Mouse (Mus musculus) stomach, postnatal 0 days (tissue): Measurements from ENCODE around the gene Nrp1. TPM values are rescaled to one million over a fixed set of nuclear protein-coding genes. Genes with fewer than 3 reads are reported as not detected.

Source experiments
- ATAC-seq: fragments of 200-750 bp; cut with Nextera tagmentation; 2 replicates; pipeline ENCODE4 v1.8.0; 2017; ENCODE audit not compliant: low FRiP score, low TSS enrichment
- DNase-seq: peaks from one replicate; pipeline ENCODE4 v3.0.0-alpha.2; 2016; ENCODE audit warnings: low spot score
- H3K27ac ChIP-seq: fragments of 300-500 bp; sonication (generic); replicated peaks from 2 replicates; pipeline ENCODE4 v1.5.1; 2014; ENCODE audit warnings: mild to moderate bottlenecking, control low read depth
- H3K27me3 ChIP-seq: fragments of 300-500 bp; sonication (generic); 2 replicates; pipeline ENCODE4 v1.6.1; 2014; ENCODE audit warnings: low read length; ENCODE audit not compliant: control insufficient read depth, insufficient read depth
- H3K36me3 ChIP-seq: fragments of 300-500 bp; sonication (generic); 2 replicates; pipeline ENCODE4 v1.6.1; 2014; ENCODE audit warnings: low read length, mixed read lengths; ENCODE audit not compliant: control insufficient read depth, insufficient read depth
- H3K4me1 ChIP-seq: fragments of 300-500 bp; sonication (generic); replicated peaks from 2 replicates; pipeline ENCODE4 v1.6.1; 2014; ENCODE audit warnings: antibody characterized with exemption; ENCODE audit not compliant: control insufficient read depth, insufficient read depth
- H3K4me2 ChIP-seq: fragments of 300-500 bp; sonication (generic); replicated peaks from 2 replicates; pipeline ENCODE4 v1.6.1; 2014; ENCODE audit warnings: low read depth, mild to moderate bottlenecking, control low read depth, moderate library complexity
- H3K4me3 ChIP-seq: fragments of 300-500 bp; sonication (generic); 2 replicates; pipeline ENCODE4 v1.5.1; 2014; ENCODE audit warnings: low read depth, low read length, control low read depth
- H3K9ac ChIP-seq: fragments of 300-500 bp; sonication (generic); 2 replicates; pipeline ENCODE4 v1.6.1; 2014; ENCODE audit warnings: mild to moderate bottlenecking, low read length, control low read depth, mixed read lengths
- H3K9me3 ChIP-seq: fragments of 300-500 bp; sonication (generic); 2 replicates; pipeline ENCODE4 v1.6.1; 2016; ENCODE audit warnings: low read length; ENCODE audit not compliant: control insufficient read depth
- CTCF ChIP-seq: IDR thresholded peaks from 2 replicates; pipeline ENCODE4 v1.5.1; 2016; ENCODE audit warnings: antibody characterized with exemption, low read depth, mild to moderate bottlenecking, moderate library complexity
- EP300 ChIP-seq: optimal IDR thresholded peaks from 2 replicates; pipeline ENCODE3; 2016; ENCODE audit warnings: antibody characterized with exemption
- WGBS: fragments of 180-500 bp; shearing (Covaris S2); extraction: QIAGEN DNeasy Blood & Tissue Kit; methylation state at CpG from one replicate; pipeline ENCODE4 v1.1.7; 2014; 5-methylcytosine and 5-hydroxymethylcytosine counted together
- polyA plus RNA-seq: library from polyadenylated mRNA; unstranded; fragments of >200 nt; fragmentation: Nextera tagmentation; extraction: Ambion mirVana; gene quantifications from 2 replicates; pipeline ENCODE4 v1.2.1, GENCODE M21; 2015

The Nrp1 gene
- polyA plus RNA-seq, 1 experiment from 2014 or later, result 16.9 TPM

GRCm38 (mm10) chr8:128476206-128476605 lies 117.8 kb downstream of the Nrp1 start:
- no peak overlapping the region for H3K27ac ChIP-seq
- no peak overlapping the region for H3K9ac ChIP-seq
- H3K9me3 ChIP-seq, result no peaks in the 10 kb centered on the region
- no peaks in the 10 kb centered on the region for H3K27me3 ChIP-seq
- DNase-seq, result no peak
- no peak overlapping the region for H3K4me3 ChIP-seq
- TF ChIP-seq CTCF (no peak), EP300 (no peak)
- no peak overlapping the region for H3K4me2 ChIP-seq
- no peaks in the 10 kb centered on the region for H3K36me3 ChIP-seq
- no peak for ATAC-seq
- 70% methylated on average over 1 of the region's 1 CpGs for WGBS
- H3K4me1 ChIP-seq, result no peaks in the 10 kb centered on the region

- DNase-seq, result no peak
- TF ChIP-seq CTCF (no peak), EP300 (no peak)
- Histone ChIP-seq H3K27ac (no peak overlapping the region), H3K4me3 (no peak overlapping the region), H3K27me3 (no peaks in the 10 kb centered on the region), H3K9ac (no peak overlapping the region), H3K36me3 (no peaks in the 10 kb centered on the region), H3K4me2 (no peak overlapping the region), H3K4me1 (no peaks in the 10 kb centered on the region), H3K9me3 (no peaks in the 10 kb centered on the region)
- ATAC-seq, result no peak
- WGBS, result 66% methylated on average over 4 of the region's 4 CpGs
Measured at GRCm38 (mm10) chr8:128478017-128478416, 119.6 kb downstream of the Nrp1 start.

DNA sequence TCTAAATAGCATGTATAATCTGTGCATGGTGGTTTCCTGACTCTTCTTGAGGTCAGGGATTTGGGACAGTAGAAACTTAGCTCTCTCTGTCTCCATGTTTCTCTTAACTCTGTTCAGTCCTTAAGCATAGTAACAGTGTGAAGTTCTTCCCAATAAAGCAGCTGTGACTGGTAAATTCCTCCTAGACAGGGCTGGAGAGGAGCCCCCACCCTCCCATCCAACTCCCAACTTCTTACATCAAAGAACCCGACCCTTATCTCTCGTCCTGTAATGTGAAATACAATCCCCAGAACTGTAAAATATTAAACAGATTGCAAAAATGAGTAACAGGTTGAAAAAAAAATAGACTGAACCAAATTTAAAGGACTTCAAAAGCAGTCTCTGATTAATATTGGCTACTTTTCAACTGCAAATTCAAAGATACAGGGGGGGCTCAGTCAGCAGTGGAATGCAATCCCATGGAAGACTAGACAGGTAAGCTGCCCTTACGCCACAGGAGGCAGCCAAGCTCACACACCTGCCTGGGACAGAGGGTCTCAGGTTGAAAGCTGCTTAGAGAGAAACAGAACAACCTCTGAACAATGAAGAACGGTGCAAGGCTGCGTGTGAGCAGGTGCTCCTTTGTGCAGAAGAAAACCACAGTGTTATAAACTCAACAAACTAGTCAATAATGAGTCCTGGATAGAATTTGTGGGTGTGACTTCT lies 121.1 kb downstream of the Nrp1 start:
- no peak for DNase-seq
- no peaks in the 10 kb centered on the region for H3K9me3 ChIP-seq
- no peaks in the 10 kb centered on the region for H3K36me3 ChIP-seq
- no peak overlapping the region for H3K4me2 ChIP-seq
- H3K27me3 ChIP-seq, result no peaks in the 10 kb centered on the region
- H3K9ac ChIP-seq, result no peak overlapping the region
- TF ChIP-seq CTCF (no peak), EP300 (no peak)
- WGBS, result 46% methylated on average over 5 of the region's 5 CpGs
- no peak for ATAC-seq
- no peaks in the 10 kb centered on the region for H3K4me1 ChIP-seq
- H3K4me3 ChIP-seq, result no peak overlapping the region
- H3K27ac ChIP-seq, result no peak overlapping the region

- Histone ChIP-seq H3K4me3 (no peak overlapping the region), H3K36me3 (no peaks in the 10 kb centered on the region), H3K27ac (no peak overlapping the region), H3K9ac (no peak overlapping the region), H3K4me1 (no peaks in the 10 kb centered on the region), H3K9me3 (no peaks in the 10 kb centered on the region), H3K4me2 (no peak overlapping the region), H3K27me3 (no peaks in the 10 kb centered on the region)
- WGBS, result 78% methylated on average over 8 of the region's 8 CpGs
- DNase-seq, result no peak
- ATAC-seq, result no peak
- no peak for TF ChIP-seq EP300
- TF ChIP-seq CTCF, result no peak
Measured at GRCm38 (mm10) chr8:128480896-128481665, 122.7 kb downstream of the Nrp1 start.

DNA sequence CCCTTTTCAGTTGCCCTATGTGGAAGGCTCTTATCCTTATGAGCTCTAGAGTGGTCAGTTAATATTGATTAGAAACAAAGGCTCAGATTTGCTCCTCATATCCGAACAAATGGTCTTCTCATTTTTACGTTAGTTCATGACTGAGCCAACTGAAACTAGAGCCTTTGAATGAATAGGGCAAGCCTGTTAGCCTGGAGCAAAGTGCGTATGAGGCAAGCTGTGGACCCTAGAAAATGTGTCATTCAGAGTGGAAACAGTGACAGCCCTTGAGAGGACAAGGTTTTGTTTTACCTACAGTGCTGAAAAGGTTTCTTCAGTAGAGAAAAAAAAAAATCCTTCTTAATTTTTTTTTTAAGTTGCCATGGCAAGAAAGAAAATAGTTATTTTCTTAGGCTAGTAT lies 124.9 kb downstream of the Nrp1 start:
- DNase-seq (no peak), ATAC-seq (no peak)
- no peak overlapping the region for H3K9ac ChIP-seq
- H3K27ac ChIP-seq, result no peak overlapping the region
- TF ChIP-seq CTCF (no peak), EP300 (no peak)
- H3K4me1 ChIP-seq, result no peaks in the 10 kb centered on the region
- 86% methylated on average over 3 of the region's 3 CpGs for WGBS
- H3K36me3 ChIP-seq, result no peaks in the 10 kb centered on the region
- no peaks in the 10 kb centered on the region for H3K27me3 ChIP-seq
- no peak overlapping the region for H3K4me2 ChIP-seq
- no peaks in the 10 kb centered on the region for H3K9me3 ChIP-seq
- H3K4me3 ChIP-seq, result no peak overlapping the region

DNA sequence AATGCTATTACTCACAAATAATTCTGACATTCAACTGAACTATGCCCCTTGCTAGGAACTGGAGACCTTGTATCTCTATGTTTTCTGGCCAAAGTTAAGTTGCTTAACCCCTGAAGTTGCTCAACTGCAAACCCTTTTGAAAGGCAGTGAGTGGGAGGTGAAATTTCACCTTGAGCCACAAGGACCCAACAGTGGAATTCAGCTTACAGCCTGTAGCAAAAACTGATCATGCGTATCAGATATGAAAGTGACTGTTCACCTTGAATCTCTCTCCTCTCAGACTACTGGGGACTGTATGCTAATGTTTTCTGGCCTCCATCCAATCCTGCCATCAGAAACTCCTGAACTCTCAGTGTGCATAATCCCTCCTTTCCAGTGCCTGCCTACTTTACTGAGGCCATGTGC lies 126.3 kb downstream of the Nrp1 start:
- Histone ChIP-seq H3K9ac (no peak overlapping the region), H3K4me2 (no peak overlapping the region), H3K27me3 (no peaks in the 10 kb centered on the region), H3K9me3 (no peaks in the 10 kb centered on the region), H3K36me3 (no peaks in the 10 kb centered on the region), H3K4me3 (no peak overlapping the region), H3K4me1 (no peaks in the 10 kb centered on the region), H3K27ac (no peak overlapping the region)
- TF ChIP-seq EP300 (no peak), CTCF (no peak)
- no peak for ATAC-seq
- no peak for DNase-seq
- 63% methylated on average over 1 of the region's 1 CpGs for WGBS
